Mouse (Mus musculus) myocyte (in vitro differentiated cells): Measurements from ENCODE around the gene Dscaml1. TPM values are rescaled to one million over a fixed set of nuclear protein-coding genes. Genes with fewer than 3 reads are reported as not detected.

Experiments
- H3K27me3 ChIP-seq: one replicate; pipeline ENCODE4 v1.6.1; 2011; ENCODE audit not compliant: control insufficient read depth, insufficient read depth, insufficient read length
- H3K36me3 ChIP-seq: one replicate; pipeline ENCODE4 v1.6.1; 2011; ENCODE audit not compliant: control insufficient read depth, insufficient read depth
- H3K4me2 ChIP-seq: one replicate; pipeline ENCODE4 v1.6.1; 2011; ENCODE audit warnings: low read depth, control low read depth
- H3K4me3 ChIP-seq: one replicate; pipeline ENCODE4 v1.5.1; 2011; ENCODE audit warnings: mild to moderate bottlenecking, control low read depth, moderate library complexity
- H3K79me2 ChIP-seq: one replicate; pipeline ENCODE4 v1.6.1; 2011; ENCODE audit not compliant: control insufficient read depth, insufficient read depth
- H3ac ChIP-seq: one replicate; pipeline ENCODE4 v1.6.1; 2011; ENCODE audit not compliant: control insufficient read depth, insufficient read length
- CEBPB ChIP-seq: IDR thresholded peaks from 2 replicates; pipeline ENCODE4 v1.6.1; 2011; ENCODE audit warnings: mild to moderate bottlenecking, moderate library complexity; ENCODE audit not compliant: poor library complexity, insufficient read depth, severe bottlenecking
- E2F4 ChIP-seq: IDR thresholded peaks from one replicate; pipeline ENCODE4 v1.6.1; 2011; ENCODE audit warnings: mild to moderate bottlenecking, control low read depth, moderate library complexity; ENCODE audit not compliant: insufficient read depth
- MAX ChIP-seq: IDR thresholded peaks from one replicate; pipeline ENCODE4 v1.6.1; 2011; ENCODE audit warnings: low read depth, mild to moderate bottlenecking, control low read depth
- MYOD1 ChIP-seq, 3 experiments: IDR thresholded peaks; one replicate each; pipeline ENCODE4 v1.6.1; 2011; ENCODE audit warnings: control low read depth in 2 of 3, low read depth in 2 of 3, mild to moderate bottlenecking in 2 of 3, moderate library complexity in 1 of 3; ENCODE audit not compliant: insufficient read length in 2 of 3, control insufficient read depth in 1 of 3
- MYOG ChIP-seq, 3 experiments: IDR thresholded peaks; one replicate each; pipeline ENCODE4 v1.6.1; 2011; ENCODE audit warnings: control low read depth in 2 of 3, low read depth in 2 of 3, mild to moderate bottlenecking in 2 of 3; ENCODE audit not compliant: insufficient read length in 2 of 3, control insufficient read depth in 1 of 3, insufficient read depth in 1 of 3
- POLR2A ChIP-seq: IDR thresholded peaks from one replicate; pipeline ENCODE4 v1.6.1; 2011; ENCODE audit warnings: low read depth, mild to moderate bottlenecking, control low read depth, moderate library complexity; ENCODE audit not compliant: insufficient read length
- POLR2AphosphoS2 ChIP-seq: IDR thresholded peaks from one replicate; pipeline ENCODE4 v1.6.1; 2011; ENCODE audit warnings: low read depth, control low read depth; ENCODE audit not compliant: insufficient read length
- REST ChIP-seq: IDR thresholded peaks from one replicate; pipeline ENCODE4 v1.6.1; 2011; ENCODE audit warnings: mild to moderate bottlenecking, control low read depth, moderate library complexity; ENCODE audit not compliant: insufficient read depth, insufficient read length
- SRF ChIP-seq: IDR thresholded peaks from one replicate; pipeline ENCODE4 v1.6.1; 2011; ENCODE audit warnings: low read depth; ENCODE audit not compliant: control insufficient read depth, insufficient read length
- TCF12 ChIP-seq: IDR thresholded peaks from one replicate; pipeline ENCODE4 v1.6.1; 2011; ENCODE audit warnings: mild to moderate bottlenecking, control low read depth; ENCODE audit not compliant: poor library complexity, insufficient read depth, severe bottlenecking
- TCF3 ChIP-seq: IDR thresholded peaks from one replicate; pipeline ENCODE4 v1.6.1; 2011; ENCODE audit warnings: low read depth, control low read depth; ENCODE audit not compliant: insufficient read length
- USF1 ChIP-seq: IDR thresholded peaks from one replicate; pipeline ENCODE4 v1.6.1; 2011; ENCODE audit warnings: low read depth, mild to moderate bottlenecking, control low read depth, moderate library complexity
- polyA plus RNA-seq: library from polyadenylated mRNA; unstranded; fragments of >200 nt; fragmentation: generic; extraction: Trizol; gene quantifications from one replicate; pipeline ENCODE4 v1.2.1, GENCODE M21; 2012; ENCODE audit warnings: missing spikeins

Gene Dscaml1
- polyA plus RNA-seq, 1 experiment: not detected

DNA sequence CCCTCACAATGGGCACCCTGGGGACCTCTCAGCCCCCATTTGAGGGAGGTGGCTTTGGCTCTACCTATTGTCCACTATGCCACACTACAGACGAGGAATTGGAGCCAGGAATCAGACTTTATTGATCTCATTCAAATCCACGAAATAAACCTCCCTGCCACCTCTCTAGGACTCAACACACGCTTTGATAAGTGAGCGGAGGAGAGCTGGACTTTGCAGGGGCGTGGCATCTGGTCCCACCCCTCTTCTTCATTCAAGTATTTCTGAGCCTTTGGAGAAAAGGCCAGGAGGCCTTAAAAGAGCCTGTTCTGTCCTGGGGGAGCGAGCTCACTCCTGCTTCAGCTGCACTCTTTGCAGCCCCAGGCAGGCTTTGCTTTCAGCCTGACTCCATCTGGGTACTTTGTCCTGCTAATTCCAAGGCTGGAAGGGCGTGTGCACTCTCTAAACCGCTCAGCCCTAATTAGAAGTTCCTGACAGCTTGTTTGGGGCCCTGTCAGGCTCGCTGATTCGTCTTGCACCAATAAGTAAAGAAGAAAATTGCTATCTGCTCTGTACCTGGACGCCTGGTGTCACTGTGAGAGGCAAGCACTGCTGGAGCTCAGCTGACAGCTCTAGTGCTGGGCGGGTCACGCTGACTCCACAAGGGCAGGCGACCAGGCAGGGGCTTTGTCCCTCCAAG lies 75.7 kb downstream of the Dscaml1 start:
- no peak overlapping the region for H3ac ChIP-seq
- no peaks in the 10 kb centered on the region for H3K79me2 ChIP-seq
- no peak for TF ChIP-seq MYOD1 (IDR thresholded peaks at IDR 0.05; ENCODE audit: control insufficient read depth in 1 of 3, insufficient read length in 2 of 3, low read depth in 2 of 3)
- peaks cover 15% of the 10 kb centered on the region for H3K27me3 ChIP-seq
- H3K36me3 ChIP-seq: no peaks in the 10 kb centered on the region
- no peak overlapping the region for H3K4me2 ChIP-seq
- no peak overlapping the region for H3K4me3 ChIP-seq

DNA sequence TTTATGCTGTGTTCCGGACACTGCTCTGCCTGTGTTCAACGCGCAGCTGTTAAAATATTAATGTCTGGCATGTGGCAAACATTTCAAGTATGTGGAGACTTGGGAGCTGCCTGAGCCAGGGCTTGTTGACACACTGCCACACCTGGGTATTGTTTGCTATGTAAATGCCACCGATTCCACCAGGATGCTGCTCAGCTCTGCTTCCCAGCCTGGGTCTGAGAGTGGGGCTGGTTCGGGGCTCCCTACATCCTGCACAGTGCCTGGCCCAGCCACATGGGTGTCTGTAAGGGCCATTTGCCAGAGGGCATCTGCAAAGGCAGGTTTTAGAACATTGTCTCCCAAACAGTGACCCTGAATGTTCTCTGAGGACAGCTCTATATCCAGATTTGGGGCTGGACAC lies 78.5 kb downstream of the Dscaml1 start:
- no peak overlapping the region for H3K4me3 ChIP-seq
- no peaks in the 10 kb centered on the region for H3K79me2 ChIP-seq
- peaks cover 32% of the 10 kb centered on the region for H3K27me3 ChIP-seq
- no peak overlapping the region for H3K4me2 ChIP-seq
- no peaks in the 10 kb centered on the region for H3K36me3 ChIP-seq
- H3ac ChIP-seq: no peak overlapping the region
- TF ChIP-seq USF1 (no peak), TCF12 (no peak), MAX (no peak), POLR2AphosphoS2 (no peak), POLR2A (no peak), CEBPB (no peak), MYOD1 (IDR thresholded peaks at IDR 0.05; ENCODE audit: control insufficient read depth in 1 of 3, insufficient read length in 2 of 3, low read depth in 2 of 3) (no peak), SRF (no peak), REST (no peak), MYOG (IDR thresholded peaks at IDR 0.05; ENCODE audit: control insufficient read depth in 1 of 3, insufficient read depth in 1 of 3, insufficient read length in 2 of 3, low read depth in 2 of 3) (no peak), E2F4 (no peak)

DNA sequence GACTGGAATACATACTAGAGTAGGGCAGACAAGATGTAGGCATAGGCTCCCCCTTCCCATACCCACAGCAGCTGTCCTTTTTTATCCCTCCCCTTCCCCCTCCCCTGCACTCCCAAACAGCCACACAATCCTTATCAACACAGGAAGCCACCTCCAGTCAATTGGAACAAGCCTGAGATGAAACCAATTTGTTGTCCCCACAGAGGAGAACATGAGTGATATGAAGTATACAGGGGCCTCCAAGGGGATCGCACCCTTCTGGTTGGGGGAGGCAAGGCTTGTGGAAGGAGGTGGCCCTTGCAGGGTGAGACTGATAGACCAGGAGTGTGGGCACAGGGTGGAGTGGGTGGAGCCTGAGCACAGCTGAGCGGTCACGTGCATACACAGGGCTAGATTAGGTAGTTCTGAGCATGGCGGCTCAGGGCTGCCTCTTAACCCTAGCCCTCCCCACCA lies 79.1 kb downstream of the Dscaml1 start:
- Histone ChIP-seq H3ac (no peak overlapping the region), H3K4me2 (no peak overlapping the region), H3K36me3 (no peaks in the 10 kb centered on the region), H3K79me2 (no peaks in the 10 kb centered on the region), H3K4me3 (no peak overlapping the region), H3K27me3 (peaks cover 32% of the 10 kb centered on the region)
- TF ChIP-seq POLR2AphosphoS2 (no peak), MYOD1 (IDR thresholded peaks at IDR 0.05; ENCODE audit: control insufficient read depth in 1 of 3, insufficient read length in 2 of 3, low read depth in 2 of 3) (peak in 1 of 3 experiments; percentile 5), MAX (no peak), TCF12 (no peak), TCF3 (no peak), E2F4 (no peak), USF1 (no peak)

DNA sequence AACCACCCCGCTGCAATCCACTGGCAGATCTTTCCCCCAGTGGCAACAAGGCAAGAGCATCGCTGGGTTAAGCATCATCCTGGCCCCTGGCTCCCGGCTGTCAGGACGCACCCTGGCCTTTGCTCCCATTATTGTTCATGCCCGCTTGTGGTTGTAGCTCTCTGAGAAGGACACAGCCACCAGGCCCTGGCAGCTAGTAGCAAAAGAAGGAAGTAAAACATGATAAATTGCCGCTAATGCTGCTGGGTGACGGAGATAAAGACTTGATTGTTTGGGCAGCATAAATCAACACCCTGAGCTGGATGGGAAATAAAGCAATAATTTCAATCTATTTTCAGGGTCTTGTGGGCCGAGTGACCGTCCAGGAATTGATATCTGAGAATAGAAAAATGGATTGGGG lies 81.1 kb downstream of the Dscaml1 start:
- Histone ChIP-seq H3K4me2 (no peak overlapping the region), H3K79me2 (no peaks in the 10 kb centered on the region), H3ac (no peak overlapping the region), H3K4me3 (no peak overlapping the region), H3K36me3 (no peaks in the 10 kb centered on the region), H3K27me3 (peaks cover 40% of the 10 kb centered on the region)
- TF ChIP-seq MAX (no peak), POLR2A (no peak), SRF (no peak), MYOG (IDR thresholded peaks at IDR 0.05; ENCODE audit: control insufficient read depth in 1 of 3, insufficient read depth in 1 of 3, insufficient read length in 2 of 3, low read depth in 2 of 3) (no peak), MYOD1 (IDR thresholded peaks at IDR 0.05; ENCODE audit: control insufficient read depth in 1 of 3, insufficient read length in 2 of 3, low read depth in 2 of 3) (no peak), POLR2AphosphoS2 (no peak), TCF3 (no peak), TCF12 (no peak), USF1 (no peak), CEBPB (no peak), E2F4 (no peak), REST (no peak)

DNA sequence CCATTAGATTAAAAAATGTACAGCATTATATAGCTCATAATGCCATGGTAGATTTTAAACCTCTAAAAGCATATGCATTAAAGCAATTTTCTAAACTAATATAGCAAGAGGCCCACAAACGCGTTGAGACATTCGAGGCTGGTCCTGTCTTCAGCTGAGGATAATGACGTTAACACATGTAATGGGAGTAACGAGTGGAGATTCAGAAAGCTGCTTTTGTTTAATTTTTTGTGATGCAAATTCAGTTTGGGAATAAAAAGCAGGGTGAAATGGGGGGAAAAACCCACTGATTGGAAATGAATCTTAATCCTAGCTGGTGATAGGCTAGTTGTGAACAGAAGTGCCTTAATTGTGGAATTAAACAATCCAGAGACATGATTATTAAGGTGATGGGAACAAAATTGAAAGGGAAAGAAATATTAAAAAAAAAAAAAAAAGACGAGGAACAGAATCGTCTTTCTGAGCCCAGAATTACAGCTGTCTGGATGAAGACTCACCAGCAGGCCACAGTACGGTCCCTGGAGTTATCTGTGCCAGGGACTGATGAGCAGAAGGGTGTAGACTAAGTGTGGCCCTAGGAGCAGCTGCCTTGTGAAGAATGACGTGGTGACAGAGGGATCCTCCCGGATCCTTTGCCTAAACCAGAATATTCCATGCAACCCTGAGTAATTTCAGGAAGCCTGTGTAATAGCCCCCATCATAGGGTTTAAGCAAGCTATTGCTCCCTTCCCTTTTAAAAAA lies 84.5 kb downstream of the Dscaml1 start:
- Histone ChIP-seq H3K36me3 (no peaks in the 10 kb centered on the region), H3ac (no peak overlapping the region), H3K4me3 (no peak overlapping the region), H3K4me2 (no peak overlapping the region), H3K27me3 (peaks cover 38% of the 10 kb centered on the region), H3K79me2 (no peaks in the 10 kb centered on the region)
- TF ChIP-seq USF1 (no peak), MAX (no peak), POLR2A (no peak), POLR2AphosphoS2 (no peak), CEBPB (no peak), MYOD1 (IDR thresholded peaks at IDR 0.05; ENCODE audit: control insufficient read depth in 1 of 3, insufficient read length in 2 of 3, low read depth in 2 of 3) (no peak), REST (no peak), SRF (no peak), E2F4 (no peak), TCF3 (no peak), MYOG (IDR thresholded peaks at IDR 0.05; ENCODE audit: control insufficient read depth in 1 of 3, insufficient read depth in 1 of 3, insufficient read length in 2 of 3, low read depth in 2 of 3) (no peak), TCF12 (no peak)
